Mouse (Mus musculus) macrophage (primary cell): Measurements from ENCODE around the gene Dennd4c. TPM values are rescaled to one million over a fixed set of nuclear protein-coding genes. Genes with fewer than 3 reads are reported as not detected.
A peak's percentile ranks its signal among the peaks of the same experiment; 100 is the strongest.

Experiments used
- H3K27ac ChIP-seq: fragments of 350-480 bp; formaldehyde crosslinking; 2 replicates; pipeline ENCODE4 v1.9.0; 2021
- H3K36me3 ChIP-seq: fragments of 350-480 bp; formaldehyde crosslinking; 2 replicates; pipeline ENCODE4 v1.9.0; 2021; ENCODE audit errors: inconsistent target
- H3K4me3 ChIP-seq: fragments of 350-480 bp; formaldehyde crosslinking; 2 replicates; pipeline ENCODE4 v1.9.0; 2021; ENCODE audit errors: inconsistent target
- H3K79me2 ChIP-seq: fragments of 350-480 bp; formaldehyde crosslinking; 2 replicates; pipeline ENCODE4 v1.9.0; 2021; ENCODE audit errors: inconsistent target
- WGBS: methylation state at CpG from one replicate; pipeline ENCODE4 v1.1.7; 2026; ENCODE audit warnings: inconsistent platforms; ENCODE audit not compliant: missing documents; 5-methylcytosine and 5-hydroxymethylcytosine counted together
- polyA plus RNA-seq: library from polyadenylated mRNA; stranded (reverse); fragments of 250-400 nt; gene quantifications from 3 replicates; pipeline ENCODE4 v1.2.4, GENCODE M21; 2018; ENCODE audit warnings: inconsistent platforms

The Dennd4c gene
- polyA plus RNA-seq, 1 experiment from 2014 or later = 67.8 TPM

GRCm38 (mm10) chr4:86884945-86885344, 136.6 kb downstream of the Dennd4c start:
- H3K27ac ChIP-seq = no peak overlapping the region
- WGBS = 53% methylated on average over 4 of the region's 4 CpGs
- H3K79me2 ChIP-seq = no peaks in the 10 kb centered on the region
- H3K4me3 ChIP-seq = no peak overlapping the region
- no peaks in the 10 kb centered on the region for H3K36me3 ChIP-seq

- Histone ChIP-seq H3K79me2 (no peaks in the 10 kb centered on the region), H3K36me3 (no peaks in the 10 kb centered on the region), H3K27ac (no peak overlapping the region), H3K4me3 (peak overlapping the region; percentile 20)
- 8% methylated on average over 12 of the region's 12 CpGs for WGBS
Measured at GRCm38 (mm10) chr4:86885790-86886159, 137.4 kb downstream of the Dennd4c start.

GRCm38 (mm10) chr4:86886160-86886878, 138.0 kb downstream of the Dennd4c start:
- Histone ChIP-seq H3K4me3 (peak overlapping the region; percentile 20), H3K36me3 (no peaks in the 10 kb centered on the region), H3K27ac (no peak overlapping the region), H3K79me2 (no peaks in the 10 kb centered on the region)
- WGBS = 2% methylated on average over 18 of the region's 18 CpGs

- WGBS = 77% methylated on average over 4 of the region's 5 CpGs
- H3K79me2 ChIP-seq = no peaks in the 10 kb centered on the region
- H3K4me3 ChIP-seq = no peak overlapping the region
- H3K36me3 ChIP-seq = no peaks in the 10 kb centered on the region
- no peak overlapping the region for H3K27ac ChIP-seq
Measured at GRCm38 (mm10) chr4:86887879-86888278, 139.5 kb downstream of the Dennd4c start.

- 87% methylated on average over 7 of the region's 7 CpGs for WGBS
- H3K36me3 ChIP-seq = no peaks in the 10 kb centered on the region
- no peak overlapping the region for H3K4me3 ChIP-seq
- no peaks in the 10 kb centered on the region for H3K79me2 ChIP-seq
- no peak overlapping the region for H3K27ac ChIP-seq
Measured at GRCm38 (mm10) chr4:86897411-86897810, 149.1 kb downstream of the Dennd4c start.

- no peak overlapping the region for H3K4me3 ChIP-seq
- H3K36me3 ChIP-seq = no peaks in the 10 kb centered on the region
- H3K27ac ChIP-seq = no peak overlapping the region
- H3K79me2 ChIP-seq = no peaks in the 10 kb centered on the region
- WGBS = 49% methylated on average over 14 of the region's 14 CpGs
Measured at GRCm38 (mm10) chr4:86898791-86899474, 150.6 kb downstream of the Dennd4c start.

Other genes with a start within 250 kb of the Dennd4c start
- not detected in 3 replicates for gene Saxo1, start 190.2 kb upstream of the Dennd4c start, polyA plus RNA-seq
- gene Rraga, start 172.9 kb upstream of the Dennd4c start, polyA plus RNA-seq = 62.8 to 81.5 TPM (median 63.2 TPM) in 3 replicates
- gene Haus6, start 136.5 kb upstream of the Dennd4c start, polyA plus RNA-seq = 2.5 to 7.6 TPM (median 3.5 TPM) in 3 replicates
- gene Plin2, start 78.5 kb upstream of the Dennd4c start, polyA plus RNA-seq = 864 to 2,248 TPM (median 2,111 TPM) in 3 replicates
- gene Rps6, start 108.9 kb downstream of the Dennd4c start, polyA plus RNA-seq = 672 to 1,126 TPM (median 971 TPM) in 3 replicates
- gene Acer2, start 125.8 kb downstream of the Dennd4c start, polyA plus RNA-seq = 0.43 to 1.2 TPM (median 0.88 TPM) in 3 replicates